Mouse (Mus musculus) heart, embryonic 10.5 days (tissue): Measurements from ENCODE around the gene Rpl18a. TPM values are rescaled to one million over a fixed set of nuclear protein-coding genes. Genes with fewer than 3 reads are reported as not detected.

Experiments
- DNase-seq: peaks from one replicate; pipeline ENCODE4 v3.0.0-alpha.2; 2017; ENCODE audit warnings: low spot score
- H3K27ac ChIP-seq: fragments of 300-500 bp; sonication (generic); 2 replicates; pipeline ENCODE4 v1.5.1; 2016; ENCODE audit warnings: mild to moderate bottlenecking
- H3K27me3 ChIP-seq: fragments of 300-500 bp; sonication (generic); 2 replicates; pipeline ENCODE4 v1.6.1; 2016; ENCODE audit warnings: mild to moderate bottlenecking; ENCODE audit not compliant: poor library complexity, insufficient read depth, severe bottlenecking
- H3K36me3 ChIP-seq: fragments of 300-500 bp; sonication (generic); 2 replicates; pipeline ENCODE4 v1.6.1; 2016; ENCODE audit warnings: mild to moderate bottlenecking, moderate library complexity
- H3K4me1 ChIP-seq: fragments of 300-500 bp; sonication (generic); 2 replicates; pipeline ENCODE4 v1.6.1; 2016; ENCODE audit warnings: mild to moderate bottlenecking
- H3K4me3 ChIP-seq: fragments of 300-500 bp; sonication (generic); 2 replicates; pipeline ENCODE4 v1.5.1; 2016; ENCODE audit warnings: mild to moderate bottlenecking, moderate library complexity
- H3K9me3 ChIP-seq: fragments of 300-500 bp; sonication (generic); 2 replicates; pipeline ENCODE4 v1.6.1; 2016; ENCODE audit warnings: mild to moderate bottlenecking, moderate library complexity
- WGBS: fragments of 180-500 bp; shearing (Covaris S2); methylation state at CpG from one replicate; pipeline ENCODE4 v1.1.7; 2016; 5-methylcytosine and 5-hydroxymethylcytosine counted together
- polyA plus RNA-seq: library from polyadenylated mRNA; unstranded; fragments of >200 nt; fragmentation: Nextera tagmentation; extraction: Ambion mirVana; gene quantifications from 2 replicates; pipeline ENCODE4 v1.2.1, GENCODE M21; 2016

Rpl18a gene
- polyA plus RNA-seq, 1 experiment from 2014 or later = 2,378 TPM

- H3K9me3 ChIP-seq = no peaks in the 10 kb centered on the region
- DNase-seq = no peak
- peaks cover 26% of the 10 kb centered on the region for H3K4me1 ChIP-seq
- peaks cover 29% of the 10 kb centered on the region for H3K36me3 ChIP-seq
- no peak overlapping the region for H3K4me3 ChIP-seq
- WGBS = 91% methylated on average over 5 of the region's 5 CpGs
- no peak overlapping the region for H3K27ac ChIP-seq
- peaks cover 86% of the 10 kb centered on the region for H3K27me3 ChIP-seq
These were observed 6.6 kb downstream of the Rpl18a start for GRCm38 (mm10) chr8:70890656-70891055.

- WGBS = 3% methylated on average over 15 of the region's 18 CpGs
- Histone ChIP-seq H3K27ac (no peak overlapping the region), H3K4me1 (peaks cover 21% of the 10 kb centered on the region), H3K27me3 (peaks cover 68% of the 10 kb centered on the region), H3K36me3 (0 out of 2 replicates have a peak, but pooled peaks cover 2% of the 10 kb centered on the region), H3K4me3 (peak overlapping the region; percentile 19), H3K9me3 (no peaks in the 10 kb centered on the region)
- DNase-seq = no peak
These were observed 9.5 kb downstream of the Rpl18a start for GRCm38 (mm10) chr8:70887669-70888068.

- H3K27ac ChIP-seq = no peak overlapping the region
- H3K9me3 ChIP-seq = no peaks in the 10 kb centered on the region
- 0 out of 2 replicates have a peak, but pooled peaks cover 1% of the 10 kb centered on the region for H3K36me3 ChIP-seq
- WGBS = 13% methylated on average over 12 of the region's 12 CpGs
- H3K4me3 ChIP-seq = no peak overlapping the region
- peaks cover 9% of the 10 kb centered on the region for H3K4me1 ChIP-seq
- no peak for DNase-seq
- peaks cover 50% of the 10 kb centered on the region for H3K27me3 ChIP-seq
These were observed 11.6 kb downstream of the Rpl18a start for GRCm38 (mm10) chr8:70885612-70886011.

GRCm38 (mm10) chr8:70884683-70885082 lies 12.5 kb downstream of the Rpl18a start:
- Histone ChIP-seq H3K27ac (no peak overlapping the region), H3K27me3 (peaks cover 42% of the 10 kb centered on the region), H3K36me3 (no peaks in the 10 kb centered on the region), H3K4me3 (no peak overlapping the region), H3K9me3 (no peaks in the 10 kb centered on the region), H3K4me1 (peaks cover 17% of the 10 kb centered on the region)
- 80% methylated on average over 10 of the region's 10 CpGs for WGBS
- DNase-seq = no peak

GRCm38 (mm10) chr8:70884186-70884585 lies 13.0 kb downstream of the Rpl18a start:
- WGBS = 78% methylated on average over 4 of the region's 4 CpGs
- H3K27me3 ChIP-seq = peaks cover 38% of the 10 kb centered on the region; the same call in 1 of the 2 replicates
- H3K36me3 ChIP-seq = no peaks in the 10 kb centered on the region
- no peak for DNase-seq
- no peaks in the 10 kb centered on the region for H3K9me3 ChIP-seq
- no peak overlapping the region for H3K4me3 ChIP-seq
- no peak overlapping the region for H3K27ac ChIP-seq
- H3K4me1 ChIP-seq = peaks cover 17% of the 10 kb centered on the region

- H3K27me3 ChIP-seq = peaks cover 8% of the 10 kb centered on the region; the same call in 1 of the 2 replicates
- 16% methylated on average over 11 of the region's 11 CpGs for WGBS
- no peaks in the 10 kb centered on the region for H3K9me3 ChIP-seq
- H3K36me3 ChIP-seq = no peaks in the 10 kb centered on the region
- H3K4me1 ChIP-seq = peaks cover 16% of the 10 kb centered on the region
- H3K27ac ChIP-seq = no peak overlapping the region
- H3K4me3 ChIP-seq = no peak overlapping the region
- no peak for DNase-seq
These were observed 16.7 kb downstream of the Rpl18a start for GRCm38 (mm10) chr8:70880546-70880945.

- H3K4me1 ChIP-seq = peaks cover 16% of the 10 kb centered on the region
- H3K9me3 ChIP-seq = no peaks in the 10 kb centered on the region
- H3K27me3 ChIP-seq = peaks cover 4% of the 10 kb centered on the region; the same call in 1 of the 2 replicates
- 4% methylated on average over 4 of the region's 4 CpGs for WGBS
- no peak overlapping the region for H3K4me3 ChIP-seq
- H3K27ac ChIP-seq = no peak overlapping the region
- H3K36me3 ChIP-seq = no peaks in the 10 kb centered on the region
- no peak for DNase-seq
These were observed 17.1 kb downstream of the Rpl18a start for GRCm38 (mm10) chr8:70880126-70880525.

GRCm38 (mm10) chr8:70879500-70879899 lies 17.7 kb downstream of the Rpl18a start:
- no peak for DNase-seq
- 48% methylated on average over 4 of the region's 4 CpGs for WGBS

GRCm38 (mm10) chr8:70878178-70878577 lies 19.0 kb downstream of the Rpl18a start:
- H3K36me3 ChIP-seq = no peaks in the 10 kb centered on the region
- 0 out of 2 replicates have a peak, but pooled peaks cover 3% of the 10 kb centered on the region for H3K27me3 ChIP-seq
- DNase-seq = no peak
- 39% methylated on average over 2 of the region's 2 CpGs for WGBS
- H3K4me1 ChIP-seq = peaks cover 23% of the 10 kb centered on the region
- no peak overlapping the region for H3K27ac ChIP-seq
- H3K4me3 ChIP-seq = no peak overlapping the region
- H3K9me3 ChIP-seq = no peaks in the 10 kb centered on the region

More at GRCm38 (mm10) chr8:70879500-70879899, 17.7 kb downstream of the Rpl18a start:
- Histone ChIP-seq H3K36me3 (no peaks in the 10 kb centered on the region), H3K4me3 (no peak overlapping the region), H3K9me3 (no peaks in the 10 kb centered on the region), H3K27ac (no peak overlapping the region), H3K4me1 (peaks cover 16% of the 10 kb centered on the region), H3K27me3 (0 out of 2 replicates have a peak, but pooled peaks cover 3% of the 10 kb centered on the region)

- H3K4me1 ChIP-seq = peaks cover 31% of the 10 kb centered on the region
- 62% methylated on average over 4 of the region's 4 CpGs for WGBS
These were observed 20.8 kb downstream of the Rpl18a start for GRCm38 (mm10) chr8:70876382-70876781.

GRCm38 (mm10) chr8:70874441-70874840 lies 22.8 kb downstream of the Rpl18a start:
- 0 out of 2 replicates have a peak overlapping the region, but pooled peaks have one; percentile 71 for H3K4me3 ChIP-seq
- H3K27me3 ChIP-seq = no peaks in the 10 kb centered on the region
- H3K36me3 ChIP-seq = no peaks in the 10 kb centered on the region
- DNase-seq = no peak
- H3K27ac ChIP-seq = no peak overlapping the region
- H3K9me3 ChIP-seq = no peaks in the 10 kb centered on the region
- 85% methylated on average over 13 of the region's 13 CpGs for WGBS
- H3K4me1 ChIP-seq = peaks cover 31% of the 10 kb centered on the region

More at GRCm38 (mm10) chr8:70876382-70876781, 20.8 kb downstream of the Rpl18a start:
- Histone ChIP-seq H3K36me3 (no peaks in the 10 kb centered on the region), H3K4me3 (no peak overlapping the region), H3K27ac (no peak overlapping the region), H3K27me3 (0 out of 2 replicates have a peak, but pooled peaks cover 3% of the 10 kb centered on the region), H3K9me3 (no peaks in the 10 kb centered on the region)
- DNase-seq = no peak

- H3K4me1 ChIP-seq = peaks cover 41% of the 10 kb centered on the region
- no peaks in the 10 kb centered on the region for H3K27me3 ChIP-seq
- 1% methylated on average over 46 of the region's 46 CpGs for WGBS
- no peaks in the 10 kb centered on the region for H3K9me3 ChIP-seq
- H3K4me3 ChIP-seq = peak within 1 kb of the TSS; percentile 71
- DNase-seq = peak; percentile 97
- peak within 1 kb of the TSS; percentile 91 for H3K27ac ChIP-seq
- H3K36me3 ChIP-seq = no peaks in the 10 kb centered on the region
These were observed 23.7 kb downstream of the Rpl18a start, which contains the start of gene Ccdc124 for GRCm38 (mm10) chr8:70873364-70873985. Ccdc124 (minus strand) TSS chr8:70873935.

GRCm38 (mm10) chr8:70872643-70873363 lies 24.4 kb downstream of the Rpl18a start:
- 8% methylated on average over 31 of the region's 31 CpGs for WGBS
- Histone ChIP-seq H3K4me3 (peak overlapping the region; percentile 71), H3K27me3 (0 out of 2 replicates have a peak, but pooled peaks cover 5% of the 10 kb centered on the region), H3K9me3 (no peaks in the 10 kb centered on the region), H3K36me3 (peaks cover 5% of the 10 kb centered on the region; the same call in 1 of the 2 replicates), H3K27ac (peak overlapping the region; percentile 91), H3K4me1 (peaks cover 47% of the 10 kb centered on the region)
- no peak for DNase-seq
